Comparison of ENCODE assay signal across 50 mouse cellular contexts in genomic region chr5:113097551-113097950, GRCm38 (mm10). TPM values are rescaled to one million over a fixed set of nuclear protein-coding genes. Genes with fewer than 3 reads are reported as not detected.
"Had no signal": no experiment of that assay in that cellular context is flagged by ENCODE, and none has a peak within 500 bp of the region (broad histone marks: within the 10 kb centered on the region; RNA-seq: fewer than 3 reads in every experiment).

No protein-coding gene starts in this region.

- H3K36me3 ChIP-seq: hindbrain, embryonic 12.5 days; hindbrain, embryonic 13.5 days; hindbrain, embryonic 15.5 days had no signal

- DNase-seq: heart, postnatal 10 days; heart, postnatal 14 days; heart, postnatal 36 days; heart, postnatal 4 days; kidney, adult 11 months; kidney, adult 18-20 months; kidney, adult 2 months; kidney, adult 8-10 months; kidney, adult 9 months; kidney, postnatal 10 days; kidney, postnatal 14 days; kidney, postnatal 25 days; kidney, postnatal 36 days; kidney, postnatal 4 days; layer of hippocampus, adult 9-11 months; layer of hippocampus, postnatal 36 days had no signal

- H3K27me3 ChIP-seq: heart, embryonic 12.5 days; heart, embryonic 13.5 days; heart, embryonic 15.5 days; hindbrain, embryonic 12.5 days; hindbrain, embryonic 13.5 days; hindbrain, embryonic 15.5 days; intestine, embryonic 15.5 days; kidney, embryonic 15.5 days had no signal

- H3K9me3 ChIP-seq: heart, embryonic 10.5 days; heart, embryonic 12.5 days; heart, embryonic 13.5 days; heart, embryonic 15.5 days; hindbrain, embryonic 10.5 days; hindbrain, embryonic 12.5 days; hindbrain, embryonic 13.5 days; hindbrain, embryonic 15.5 days; intestine, embryonic 15.5 days; kidney, embryonic 15.5 days had no signal

- H3K4me1 ChIP-seq: intestine, embryonic 15.5 days had no signal

- H3K4me2 ChIP-seq: heart, embryonic 12.5 days; heart, embryonic 13.5 days; heart, embryonic 15.5 days; hindbrain, embryonic 12.5 days; hindbrain, embryonic 13.5 days; hindbrain, embryonic 14.5 days; hindbrain, embryonic 15.5 days; intestine, embryonic 15.5 days; kidney, embryonic 15.5 days had no signal

- H3K4me3 ChIP-seq: heart, embryonic 10.5 days; heart, embryonic 12.5 days; heart, embryonic 13.5 days; heart, embryonic 15.5 days; hindbrain, embryonic 10.5 days; hindbrain, embryonic 12.5 days; hindbrain, embryonic 13.5 days; hindbrain, embryonic 15.5 days; intestine, embryonic 15.5 days; kidney, embryonic 15.5 days; layer of hippocampus, adult 2 months; left cerebral cortex, adult 2 months had no signal

- H3K27ac ChIP-seq: heart, embryonic 10.5 days; heart, embryonic 13.5 days; heart, embryonic 15.5 days; hindbrain, embryonic 10.5 days; hindbrain, embryonic 12.5 days; hindbrain, embryonic 13.5 days; hindbrain, embryonic 14.5 days; hindbrain, embryonic 15.5 days; hindbrain, postnatal 0 days; intestine, embryonic 15.5 days; kidney, embryonic 15.5 days; kidney, postnatal 0 days; layer of hippocampus, adult 2 months; left cerebral cortex, adult 2 months had no signal

- ATAC-seq: hindbrain, embryonic 16.5 days; hindbrain, postnatal 0 days; inflammation-experienced regulatory T-cells, adult 6 months; intestine, embryonic 15.5 days; intestine, embryonic 16.5 days; intestine, postnatal 0 days had no signal

- H3K9ac ChIP-seq: heart, embryonic 12.5 days; heart, embryonic 13.5 days; heart, embryonic 15.5 days; hindbrain, embryonic 12.5 days; hindbrain, embryonic 13.5 days; hindbrain, embryonic 14.5 days; hindbrain, embryonic 15.5 days; intestine, embryonic 15.5 days; kidney, embryonic 15.5 days had no signal

RNA-seq across cellular contexts. Expression of gene Crybb3, which starts 16.2 kb away (rescaled TPM):
- total RNA-seq: hematopoietic stem cell, adult 5-6 weeks had no signal

RNA-seq across cellular contexts. Expression of gene Crybb2, which starts 27.6 kb away (rescaled TPM):
- total RNA-seq: heart, postnatal 10 days; heart, postnatal 14 days; heart, postnatal 25 days; heart, postnatal 36 days; heart, postnatal 4 days; hematopoietic stem cell, adult 5-6 weeks; hindbrain, postnatal 0 days; layer of hippocampus, adult 18-20 months; layer of hippocampus, adult 2 months; layer of hippocampus, adult 8-10 months; layer of hippocampus, postnatal 10 days; layer of hippocampus, postnatal 14 days; layer of hippocampus, postnatal 25 days; layer of hippocampus, postnatal 36 days; left cerebral cortex, adult 18-20 months; left cerebral cortex, adult 2 months had no signal
- polyA plus RNA-seq: heart, embryonic 10.5 days; heart, embryonic 12.5 days; heart, embryonic 13.5 days; heart, embryonic 14.5 days; heart, embryonic 15.5 days; heart, embryonic 16.5 days; heart, postnatal 0 days; hindbrain, embryonic 10.5 days; hindbrain, embryonic 11.5 days; hindbrain, embryonic 12.5 days; hindbrain, embryonic 13.5 days; hindbrain, embryonic 14.5 days; hindbrain, embryonic 15.5 days; hindbrain, embryonic 16.5 days; hindbrain, postnatal 0 days; inflammation-experienced regulatory T-cells, adult 6 months; intestine, embryonic 14.5 days; intestine, embryonic 15.5 days; intestine, embryonic 16.5 days; intestine, postnatal 0 days; kidney, adult 2 months; kidney, embryonic 14.5 days; kidney, embryonic 15.5 days; kidney, embryonic 16.5 days; kidney, postnatal 0 days had no signal
